Mouse (Mus musculus): ENCODE measurements at regions not wholly inside any gene's neighbourhood (a gene's known extent, or its start where the extent isn't known, plus 50 kb on each side); places are given as distances from the start of the nearest gene placed in this dataset.

GRCm38 (mm10) chr16:76782656-76783055 is 230.8 kb upstream of the Usp25 start:
- TF ChIP-seq CTCF (IDR thresholded peaks at IDR 0.05; ENCODE audit: control insufficient read depth, insufficient read depth, insufficient replicate concordance, low read depth, low read length) (no peak), POLR2A (IDR thresholded peaks at IDR 0.05; ENCODE audit: control insufficient read depth, low read depth, low read length) (no peak)
